Mouse (Mus musculus) E14TG2a.4 (cell line): ENCODE data around the gene Itih2.

Experiments used
- CTCF ChIP-seq: conservative IDR thresholded peaks from 2 replicates; pipeline ENCODE4 v1.5.1; 2014; ENCODE audit warnings: low read length
- NANOG ChIP-seq: IDR thresholded peaks from 2 replicates; pipeline ENCODE4 v1.6.1; 2014; ENCODE audit warnings: borderline replicate concordance, low read length, mixed read lengths

DNA sequence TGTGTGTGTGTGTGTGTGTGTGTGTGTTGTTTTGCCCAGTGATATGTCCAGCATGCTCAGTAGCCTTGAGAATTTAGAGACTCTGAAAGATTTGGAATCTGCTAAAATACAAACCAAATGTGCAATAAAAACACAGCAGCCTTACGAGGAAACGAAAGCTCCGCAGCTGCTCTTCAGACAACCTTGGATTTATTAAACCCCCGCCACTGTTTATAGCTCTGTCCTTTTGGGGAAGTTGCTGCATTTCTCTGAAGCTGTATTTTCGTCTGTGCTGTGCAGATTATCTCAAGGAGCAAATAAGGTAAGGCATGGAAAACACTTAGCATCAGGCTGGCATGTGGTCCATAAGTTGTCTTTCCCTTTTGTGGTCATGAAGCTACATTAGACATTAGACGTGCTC is 14.3 kb upstream of the Itih2 start:
- TF ChIP-seq CTCF: no peak
- no peak for TF ChIP-seq NANOG
